In the genomic region with DNA sequence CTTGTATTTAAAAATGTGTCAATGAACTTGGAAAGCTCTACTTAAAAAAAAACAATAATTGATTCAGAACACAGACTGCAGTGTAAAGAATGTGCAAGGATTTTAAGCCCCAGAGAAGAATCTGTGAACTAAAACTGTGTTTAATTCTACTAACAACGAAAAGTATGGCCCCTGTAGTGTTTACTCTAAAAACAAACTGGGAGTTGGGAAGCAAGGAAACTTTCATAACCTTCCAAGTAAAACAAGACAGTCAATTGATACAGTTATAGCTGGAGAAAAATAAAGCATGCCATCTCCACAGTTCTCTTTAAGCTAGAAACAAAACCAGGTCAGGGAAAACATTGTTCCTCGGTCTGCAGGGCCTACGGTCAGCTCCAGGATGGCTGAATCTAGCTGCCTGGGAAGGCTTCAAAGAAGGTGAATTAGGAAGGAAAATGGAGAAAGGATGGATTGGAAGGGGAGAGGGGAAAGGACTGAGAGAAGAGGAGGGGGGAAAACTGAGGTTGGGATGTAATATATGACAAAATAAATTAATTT, we compare ENCODE assay signal across 23 mouse cellular contexts.
DNase-seq lines count a peak whose midpoint lies in the region; ATAC-seq and TF ChIP-seq lines count a peak whose summit lies in the region.
"Had no signal": no experiment of that assay in that cellular context is flagged by ENCODE, and none has a peak within 500 bp of the region (broad histone marks: within the 10 kb centered on the region; RNA-seq: fewer than 3 reads in every experiment).

No protein-coding gene starts in this region.

- 45% methylated on average over 3 of the region's 3 CpGs for WGBS in embryonic facial prominence, embryonic 14.5 days
- WGBS in embryonic facial prominence, embryonic 10.5 days: 55% methylated on average over 3 of the region's 3 CpGs
- WGBS in heart, embryonic 15.5 days: 47% methylated on average over 3 of the region's 3 CpGs
- 55% methylated on average over 3 of the region's 3 CpGs for WGBS in heart, embryonic 10.5 days
- 16% methylated on average over 3 of the region's 3 CpGs for WGBS in kidney, embryonic 14.5 days
- 16% methylated on average over 3 of the region's 3 CpGs for WGBS in kidney, postnatal 0 days

- DNase-seq in embryonic facial prominence, embryonic 14.5 days (ENCODE audit: low spot score): peak; percentile 10
- no peak for DNase-seq in embryonic facial prominence, embryonic 10.5 days (ENCODE audit: low spot score)
- DNase-seq in heart, embryonic 10.5 days (ENCODE audit: low spot score): no peak
- no peak for DNase-seq in kidney, postnatal 36 days
- DNase-seq in kidney, postnatal 0 days (ENCODE audit: low spot score): peak; percentile 68
- no peak for DNase-seq in kidney, adult 11 months
- DNase-seq: adrenal gland, adult 8-10 months; adrenal gland, postnatal 25 days; cerebellum, adult 18-20 months; cerebellum, adult 9-10 months; cerebellum, postnatal 14 days; gastrocnemius, postnatal 25 days; heart, adult 2 months; heart, postnatal 14 days had no signal

- ATAC-seq in embryonic facial prominence, embryonic 14.5 days (ENCODE audit: low read depth): no peak
- no peak for ATAC-seq in heart, embryonic 15.5 days (replicated peaks; ENCODE audit: insufficient number of reproducible peaks, insufficient read depth, low FRiP score, low read depth)
- ATAC-seq in kidney, embryonic 14.5 days (ENCODE audit: low FRiP score, low TSS enrichment): peak; percentile 55
- ATAC-seq in kidney, postnatal 0 days (replicated peaks; ENCODE audit: low FRiP score, low read depth): no peak
- ATAC-seq: activated CD4-positive, CD25-positive, alpha-beta regulatory T cell, adult 4 months; forebrain, embryonic 15.5 days had no signal

- H3K36me3 ChIP-seq in embryonic facial prominence, embryonic 14.5 days (ENCODE audit: control insufficient read depth, insufficient read depth, low read length): no peaks in the 10 kb centered on the region
- H3K36me3 ChIP-seq in embryonic facial prominence, embryonic 10.5 days (replicated peaks): no peaks in the 10 kb centered on the region
- H3K36me3 ChIP-seq in heart, embryonic 15.5 days: no peaks in the 10 kb centered on the region
- no peaks in the 10 kb centered on the region for H3K36me3 ChIP-seq in heart, embryonic 10.5 days
- no peaks in the 10 kb centered on the region for H3K36me3 ChIP-seq in kidney, embryonic 14.5 days (ENCODE audit: control insufficient read depth, insufficient read depth, low read length)
- no peaks in the 10 kb centered on the region for H3K36me3 ChIP-seq in kidney, postnatal 0 days (ENCODE audit: insufficient read depth, low read length)
- H3K36me3 ChIP-seq: embryonic facial prominence, embryonic 12.5 days; forebrain, embryonic 12.5 days; forebrain, embryonic 15.5 days; hindbrain, embryonic 12.5 days; hindbrain, embryonic 15.5 days had no signal

- TF ChIP-seq CTCF in kidney, postnatal 0 days (IDR thresholded peaks at IDR 0.05; ENCODE audit: low read depth): no peak

- H3K9me3 ChIP-seq in embryonic facial prominence, embryonic 14.5 days (ENCODE audit: control insufficient read depth, low read length): no peaks in the 10 kb centered on the region
- H3K9me3 ChIP-seq in embryonic facial prominence, embryonic 10.5 days: no peaks in the 10 kb centered on the region
- H3K9me3 ChIP-seq in heart, embryonic 15.5 days (replicated peaks): no peaks in the 10 kb centered on the region
- no peaks in the 10 kb centered on the region for H3K9me3 ChIP-seq in heart, embryonic 10.5 days
- H3K9me3 ChIP-seq in kidney, embryonic 14.5 days (ENCODE audit: control insufficient read depth, low read length): no peaks in the 10 kb centered on the region
- no peaks in the 10 kb centered on the region for H3K9me3 ChIP-seq in kidney, postnatal 0 days (replicated peaks; ENCODE audit: low read length)
- H3K9me3 ChIP-seq: embryonic facial prominence, embryonic 12.5 days; forebrain, embryonic 12.5 days; forebrain, embryonic 15.5 days; hindbrain, embryonic 12.5 days; hindbrain, embryonic 15.5 days had no signal

- no peaks in the 10 kb centered on the region for H3K27me3 ChIP-seq in embryonic facial prominence, embryonic 14.5 days (replicated peaks; ENCODE audit: control insufficient read depth, insufficient read depth, low read length)
- H3K27me3 ChIP-seq in embryonic facial prominence, embryonic 10.5 days (replicated peaks; ENCODE audit: low read depth, poor library complexity, severe bottlenecking): no peaks in the 10 kb centered on the region
- no peaks in the 10 kb centered on the region for H3K27me3 ChIP-seq in heart, embryonic 15.5 days
- H3K27me3 ChIP-seq in heart, embryonic 10.5 days (ENCODE audit: insufficient read depth, poor library complexity, severe bottlenecking): no peaks in the 10 kb centered on the region
- no peaks in the 10 kb centered on the region for H3K27me3 ChIP-seq in kidney, embryonic 14.5 days (ENCODE audit: control insufficient read depth, insufficient read depth, low read length)
- H3K27me3 ChIP-seq in kidney, postnatal 0 days (ENCODE audit: insufficient read depth, low read length): no peaks in the 10 kb centered on the region
- H3K27me3 ChIP-seq: embryonic facial prominence, embryonic 12.5 days; forebrain, embryonic 12.5 days; forebrain, embryonic 15.5 days; hindbrain, embryonic 12.5 days; hindbrain, embryonic 15.5 days had no signal

- H3K4me2 ChIP-seq in embryonic facial prominence, embryonic 14.5 days (ENCODE audit: low read depth, low read length): no peak overlapping the region
- H3K4me2 ChIP-seq in heart, embryonic 15.5 days: no peak overlapping the region
- no peak overlapping the region for H3K4me2 ChIP-seq in kidney, embryonic 14.5 days (replicated peaks; ENCODE audit: low read depth, low read length)
- no peak overlapping the region for H3K4me2 ChIP-seq in kidney, postnatal 0 days (ENCODE audit: low read length)
- H3K4me2 ChIP-seq: embryonic facial prominence, embryonic 12.5 days; forebrain, embryonic 12.5 days; forebrain, embryonic 15.5 days; hindbrain, embryonic 12.5 days; hindbrain, embryonic 15.5 days had no signal

- no peak overlapping the region for H3K9ac ChIP-seq in embryonic facial prominence, embryonic 14.5 days (ENCODE audit: low read depth, low read length)
- H3K9ac ChIP-seq in heart, embryonic 15.5 days: no peak overlapping the region
- H3K9ac ChIP-seq in kidney, embryonic 14.5 days (ENCODE audit: low read depth, low read length): no peak overlapping the region
- H3K9ac ChIP-seq in kidney, postnatal 0 days (ENCODE audit: low read depth, low read length): no peak overlapping the region
- H3K9ac ChIP-seq: embryonic facial prominence, embryonic 12.5 days; forebrain, embryonic 12.5 days; forebrain, embryonic 15.5 days; hindbrain, embryonic 12.5 days; hindbrain, embryonic 15.5 days had no signal

- no peaks in the 10 kb centered on the region for H3K4me1 ChIP-seq in embryonic facial prominence, embryonic 14.5 days (ENCODE audit: control insufficient read depth, insufficient read depth, low read length)
- no peaks in the 10 kb centered on the region for H3K4me1 ChIP-seq in embryonic facial prominence, embryonic 10.5 days
- H3K4me1 ChIP-seq in heart, embryonic 15.5 days (replicated peaks): 0 out of 2 replicates have a peak, but pooled peaks cover 2% of the 10 kb centered on the region
- no peaks in the 10 kb centered on the region; the same call in 1 of the 2 replicates for H3K4me1 ChIP-seq in heart, embryonic 10.5 days
- H3K4me1 ChIP-seq in kidney, embryonic 14.5 days (ENCODE audit: control insufficient read depth, insufficient read depth, low read length): no peaks in the 10 kb centered on the region
- H3K4me1 ChIP-seq in kidney, postnatal 0 days (replicated peaks; ENCODE audit: insufficient read depth, low read length): no peaks in the 10 kb centered on the region
- H3K4me1 ChIP-seq: embryonic facial prominence, embryonic 12.5 days; forebrain, embryonic 12.5 days; forebrain, embryonic 15.5 days; hindbrain, embryonic 12.5 days; hindbrain, embryonic 15.5 days had no signal

- no peak overlapping the region for H3K4me3 ChIP-seq in embryonic facial prominence, embryonic 14.5 days (ENCODE audit: low read depth, low read length)
- H3K4me3 ChIP-seq in embryonic facial prominence, embryonic 10.5 days: no peak overlapping the region
- H3K4me3 ChIP-seq in heart, embryonic 15.5 days: no peak overlapping the region
- no peak overlapping the region for H3K4me3 ChIP-seq in heart, embryonic 10.5 days
- H3K4me3 ChIP-seq in kidney, embryonic 14.5 days (ENCODE audit: low read length): no peak overlapping the region
- H3K4me3 ChIP-seq in kidney, postnatal 0 days (replicated peaks; ENCODE audit: low read depth, low read length): no peak overlapping the region
- H3K4me3 ChIP-seq: embryonic facial prominence, embryonic 12.5 days; erythroblast, embryonic 14.5 days; forebrain, embryonic 12.5 days; forebrain, embryonic 15.5 days; heart, adult 2 months; hindbrain, embryonic 12.5 days; hindbrain, embryonic 15.5 days had no signal

- no peak overlapping the region for H3K27ac ChIP-seq in embryonic facial prominence, embryonic 14.5 days (replicated peaks; ENCODE audit: low read depth, low read length)
- H3K27ac ChIP-seq in embryonic facial prominence, embryonic 10.5 days (replicated peaks): no peak overlapping the region
- 0 out of 2 replicates have a peak overlapping the region, but pooled peaks have one; percentile 12 for H3K27ac ChIP-seq in heart, embryonic 15.5 days
- no peak overlapping the region for H3K27ac ChIP-seq in heart, embryonic 10.5 days
- no peak overlapping the region for H3K27ac ChIP-seq in kidney, embryonic 14.5 days (ENCODE audit: low read depth, low read length)
- H3K27ac ChIP-seq in kidney, postnatal 0 days: no peak overlapping the region
- H3K27ac ChIP-seq: embryonic facial prominence, embryonic 12.5 days; forebrain, embryonic 12.5 days; forebrain, embryonic 15.5 days; heart, adult 2 months; hindbrain, embryonic 12.5 days; hindbrain, embryonic 15.5 days had no signal

Comparison
In these comparisons a context has a peak if more than half of its experiments do, and no peak if none do; other contexts are left out.
1. DNase-seq: peak in embryonic facial prominence, embryonic 14.5 days (single experiment) and kidney, postnatal 0 days (single experiment); none in embryonic facial prominence, embryonic 10.5 days (single experiment), heart, embryonic 10.5 days (single experiment), kidney, postnatal 36 days (0 of 2) and kidney, adult 11 months (single experiment).